Mouse (Mus musculus): Measurements from ENCODE around the gene Olfr1392. TPM values are rescaled to one million over a fixed set of nuclear protein-coding genes. Genes with fewer than 3 reads are reported as not detected.

The Olfr1392 gene
- 0.21 TPM for polyA plus RNA-seq (2017; shearing (Covaris generic))

DNA sequence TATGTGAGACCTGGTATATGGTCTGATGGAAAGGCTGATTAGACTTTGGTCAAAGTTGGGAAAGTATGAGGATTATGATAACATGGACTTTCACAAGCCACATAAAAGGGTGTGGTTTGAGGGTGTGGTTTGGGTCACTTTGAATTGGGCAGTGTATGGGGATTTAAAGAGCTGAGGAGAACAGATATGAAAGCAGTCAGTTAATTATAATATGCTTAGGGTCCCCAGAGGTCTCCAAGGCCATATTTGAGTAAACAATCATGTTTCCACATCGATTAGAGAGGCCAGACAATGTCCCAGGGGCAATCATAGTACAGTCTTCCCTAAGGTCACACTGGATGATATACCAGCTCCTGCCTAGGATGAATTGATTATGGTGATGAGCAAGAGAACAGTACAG lies at the start of gene Olfr1392:
Gene Olfr1392, plus strand, starts transcription at position 301 of the 400 bp plus-strand sequence.

GRCm38 (mm10) chr11:49243727-49244594 lies 41.1 kb upstream of the Olfr1392 start, which contains the start of gene Mgat1:
Mgat1 (plus strand) TSS chr11:49244191.

GRCm38 (mm10) chr11:49278222-49278621 lies 6.9 kb upstream of the Olfr1392 start, which contains the start of gene Olfr1393:
Olfr1393 (plus strand) TSS chr11:49278304.

GRCm38 (mm10) chr11:49304441-49304840 lies 19.4 kb downstream of the Olfr1392 start, which contains the start of gene Olfr10:
Olfr10 (plus strand) TSS chr11:49304741.

DNA sequence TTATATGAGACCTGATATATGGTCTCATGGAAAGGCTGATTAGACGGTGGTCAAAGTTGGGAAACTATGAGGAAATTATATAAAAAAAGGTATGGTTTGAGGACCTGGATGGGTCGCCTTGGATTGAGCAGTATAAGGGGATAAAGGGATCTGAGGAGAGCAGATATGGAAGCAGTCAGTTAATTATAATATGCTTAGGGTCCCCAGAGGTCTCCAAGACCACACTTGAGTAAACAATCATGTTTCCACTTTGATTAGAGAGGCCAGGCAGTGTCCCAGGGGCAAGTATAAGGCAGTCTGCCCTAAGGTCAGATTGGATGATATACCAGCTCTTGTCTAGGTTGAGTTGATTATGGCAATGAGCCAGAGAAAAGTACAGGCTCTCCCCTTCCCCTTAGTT lies 37.4 kb downstream of the Olfr1392 start, which contains the start of gene Olfr1391:
Gene Olfr1391, plus strand, starts transcription at position 301 of the 400 bp plus-strand sequence.

DNA sequence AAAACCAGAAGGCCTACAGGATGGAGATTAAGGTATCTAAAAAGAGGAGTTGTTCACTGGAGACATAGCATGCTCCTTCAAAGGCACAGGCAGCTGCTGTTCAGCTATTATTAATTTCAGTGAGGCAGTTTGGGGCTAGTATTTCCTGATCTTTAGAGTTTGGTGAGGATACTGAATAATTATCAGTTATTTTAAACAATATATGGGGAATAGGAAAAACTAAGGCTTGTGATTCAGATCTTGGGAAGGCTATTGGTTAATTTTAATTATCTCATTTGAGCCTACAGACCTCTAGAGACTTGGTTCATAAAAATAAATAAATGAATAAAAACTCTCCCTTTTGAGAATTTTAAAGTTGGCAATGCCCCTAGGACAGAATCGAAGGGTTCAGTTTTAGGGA lies 49.8 kb downstream of the Olfr1392 start, which contains the start of gene Olfr1390:
Gene Olfr1390, plus strand, starts transcription at position 301 of the 400 bp plus-strand sequence.

Other genes with a start within 250 kb of the Olfr1392 start
- gene 9930111J21Rik2, start 234.0 kb upstream of the Olfr1392 start, polyA plus RNA-seq (2017; shearing (Covaris generic)) = 78.1 TPM
- 80.7 TPM for gene Tgtp2, start 221.1 kb upstream of the Olfr1392 start, polyA plus RNA-seq (2017; shearing (Covaris generic))
- gene Ifi47, start 208.7 kb upstream of the Olfr1392 start, polyA plus RNA-seq (2017; shearing (Covaris generic)) = 156 TPM
- not detected for gene Olfr1396, start 170.4 kb upstream of the Olfr1392 start, polyA plus RNA-seq (2017; shearing (Covaris generic))
- 0.17 TPM for gene Olfr1395, start 143.0 kb upstream of the Olfr1392 start, polyA plus RNA-seq (2017; shearing (Covaris generic))
- not detected for gene Olfr1394, start 130.9 kb upstream of the Olfr1392 start, polyA plus RNA-seq (2017; shearing (Covaris generic))
- gene Btnl9, start 98.1 kb upstream of the Olfr1392 start, polyA plus RNA-seq (2017; shearing (Covaris generic)) = 0.40 TPM
- 79.0 TPM for gene Zfp62, start 82.0 kb upstream of the Olfr1392 start, polyA plus RNA-seq (2017; shearing (Covaris generic))
- 28.7 TPM for gene Mgat1, start 41.1 kb upstream of the Olfr1392 start, polyA plus RNA-seq (2017; shearing (Covaris generic))
- not detected for gene Olfr1393, start 7.0 kb upstream of the Olfr1392 start, polyA plus RNA-seq (2017; shearing (Covaris generic))
- gene Olfr10, start 19.5 kb downstream of the Olfr1392 start, polyA plus RNA-seq (2017; shearing (Covaris generic)) = not detected
- not detected for gene Olfr1391, start 37.5 kb downstream of the Olfr1392 start, polyA plus RNA-seq (2017; shearing (Covaris generic))
- gene Olfr1390, start 49.9 kb downstream of the Olfr1392 start, polyA plus RNA-seq (2017; shearing (Covaris generic)) = 0.26 TPM
- gene Olfr1389, start 137.8 kb downstream of the Olfr1392 start, polyA plus RNA-seq (2017; shearing (Covaris generic)) = 0.10 TPM
- not detected for gene Olfr1388, start 151.3 kb downstream of the Olfr1392 start, polyA plus RNA-seq (2017; shearing (Covaris generic))
- gene Olfr1387, start 170.1 kb downstream of the Olfr1392 start, polyA plus RNA-seq (2017; shearing (Covaris generic)) = 0.12 TPM
- not detected for gene Olfr1386, start 179.8 kb downstream of the Olfr1392 start, polyA plus RNA-seq (2017; shearing (Covaris generic))
- gene Olfr1385, start 203.8 kb downstream of the Olfr1392 start, polyA plus RNA-seq (2017; shearing (Covaris generic)) = 0.38 TPM
- gene Olfr1384, start 221.4 kb downstream of the Olfr1392 start, polyA plus RNA-seq (2017; shearing (Covaris generic)) = not detected
- gene Olfr1383, start 234.4 kb downstream of the Olfr1392 start, polyA plus RNA-seq (2017; shearing (Covaris generic)) = not detected
- gene Olfr1382, start 243.0 kb downstream of the Olfr1392 start, polyA plus RNA-seq (2017; shearing (Covaris generic)) = not detected